Mouse (Mus musculus) lung, adult 2 months (tissue): ENCODE measurements at regions not wholly inside any gene's neighbourhood (a gene's known extent, or its start where the extent isn't known, plus 50 kb on each side); places are given as distances from the start of the nearest gene placed in this dataset.

ENCODE experiments used
- DNase-seq: peaks from one replicate; pipeline ENCODE4 v3.0.0; 2022
- H3K4me1 ChIP-seq: fragments of 200-500 bp; 2 replicates; pipeline ENCODE4 v1.6.1; 2011; ENCODE audit warnings: low read length; ENCODE audit not compliant: control insufficient read depth, insufficient read depth
- H3K4me3 ChIP-seq: fragments of 200-500 bp; replicated peaks from 2 replicates; pipeline ENCODE3; 2011; ENCODE audit warnings: low read depth, mild to moderate bottlenecking, control low read depth, low read length; ENCODE audit errors: extremely low read depth
- CTCF ChIP-seq: fragments of 200-500 bp; IDR thresholded peaks from 2 replicates; pipeline ENCODE4 v1.5.1; 2011; ENCODE audit warnings: mild to moderate bottlenecking, low read length, control low read depth; ENCODE audit not compliant: insufficient read depth
- POLR2A ChIP-seq: fragments of 200-500 bp; IDR thresholded peaks from 2 replicates; pipeline ENCODE4 v1.6.1; 2011; ENCODE audit warnings: low read depth, mild to moderate bottlenecking, control low read depth, low read length, borderline replicate concordance; ENCODE audit errors: extremely low read depth
- WGBS: fragments of 180-500 bp; shearing (Covaris S2); methylation state at CpG from one replicate; pipeline ENCODE4 v1.1.7; 2018; 5-methylcytosine and 5-hydroxymethylcytosine counted together

GRCm38 (mm10) chr3:40076824-40077223 is 454.3 kb upstream of the Intu start:
- no peak overlapping the region for H3K4me3 ChIP-seq
- WGBS: 84% methylated on average over 4 of the region's 4 CpGs
- H3K4me1 ChIP-seq: no peaks in the 10 kb centered on the region
- TF ChIP-seq CTCF: no peak
- no peak for DNase-seq

GRCm38 (mm10) chr3:40085116-40085515 is 446.0 kb upstream of the Intu start:
- no peak for TF ChIP-seq CTCF
- no peak for TF ChIP-seq POLR2A
- Histone ChIP-seq H3K4me1 (no peaks in the 10 kb centered on the region), H3K4me3 (no peak overlapping the region)
- DNase-seq: no peak
- 51% methylated on average over 2 of the region's 2 CpGs for WGBS

- DNase-seq: no peak
- 69% methylated on average over 13 of the region's 13 CpGs for WGBS
- no peak overlapping the region for H3K4me3 ChIP-seq
- TF ChIP-seq POLR2A: no peak
- TF ChIP-seq CTCF: no peak
- no peaks in the 10 kb centered on the region for H3K4me1 ChIP-seq
Observed at GRCm38 (mm10) chr3:40091773-40092343, 439.2 kb upstream of the Intu start.

- Histone ChIP-seq H3K4me3 (no peak overlapping the region), H3K4me1 (no peaks in the 10 kb centered on the region)
- no peak for DNase-seq
- 84% methylated on average over 8 of the region's 8 CpGs for WGBS
- TF ChIP-seq CTCF (no peak), POLR2A (no peak)
Observed at GRCm38 (mm10) chr3:40092765-40093368, 438.2 kb upstream of the Intu start.

- Histone ChIP-seq H3K4me3 (no peak overlapping the region), H3K4me1 (no peaks in the 10 kb centered on the region)
- 58% methylated on average over 6 of the region's 6 CpGs for WGBS
- no peak for TF ChIP-seq CTCF
- no peak for DNase-seq
Observed at GRCm38 (mm10) chr3:40094040-40094439, 437.0 kb upstream of the Intu start.

GRCm38 (mm10) chr3:40094701-40095100 is 436.4 kb upstream of the Intu start:
- Histone ChIP-seq H3K4me1 (no peaks in the 10 kb centered on the region), H3K4me3 (no peak overlapping the region)
- DNase-seq: no peak
- TF ChIP-seq CTCF: no peak
- TF ChIP-seq POLR2A: no peak

- no peak overlapping the region for H3K4me3 ChIP-seq
- no peaks in the 10 kb centered on the region for H3K4me1 ChIP-seq
- TF ChIP-seq CTCF (no peak), POLR2A (no peak)
- 42% methylated on average over 4 of the region's 4 CpGs for whole genome bisulfite sequencing
- no peak for DNase-seq
Observed at GRCm38 (mm10) chr3:40102698-40103097, 428.4 kb upstream of the Intu start.

- Histone ChIP-seq H3K4me1 (no peaks in the 10 kb centered on the region), H3K4me3 (no peak overlapping the region)
- WGBS: 49% methylated on average over 4 of the region's 4 CpGs
- TF ChIP-seq CTCF (no peak), POLR2A (no peak)
- no peak for DNase-seq
Observed at GRCm38 (mm10) chr3:40114811-40115210, 416.3 kb upstream of the Intu start.

- TF ChIP-seq POLR2A (no peak), CTCF (no peak)
- 80% methylated on average over 3 of the region's 3 CpGs for WGBS
- Histone ChIP-seq H3K4me1 (no peaks in the 10 kb centered on the region), H3K4me3 (no peak overlapping the region)
- DNase-seq: no peak
Observed at GRCm38 (mm10) chr3:40118551-40118950, 412.5 kb upstream of the Intu start.

- TF ChIP-seq CTCF (no peak), POLR2A (no peak)
- no peak overlapping the region for H3K4me3 ChIP-seq
- DNase-seq: no peak
- 36% methylated on average over 1 of the region's 1 CpGs for WGBS
- H3K4me1 ChIP-seq: no peaks in the 10 kb centered on the region
Observed at GRCm38 (mm10) chr3:40119462-40119861, 411.6 kb upstream of the Intu start.
